Comparison of ENCODE assay signal across 8 mouse cellular contexts in the genomic region with DNA sequence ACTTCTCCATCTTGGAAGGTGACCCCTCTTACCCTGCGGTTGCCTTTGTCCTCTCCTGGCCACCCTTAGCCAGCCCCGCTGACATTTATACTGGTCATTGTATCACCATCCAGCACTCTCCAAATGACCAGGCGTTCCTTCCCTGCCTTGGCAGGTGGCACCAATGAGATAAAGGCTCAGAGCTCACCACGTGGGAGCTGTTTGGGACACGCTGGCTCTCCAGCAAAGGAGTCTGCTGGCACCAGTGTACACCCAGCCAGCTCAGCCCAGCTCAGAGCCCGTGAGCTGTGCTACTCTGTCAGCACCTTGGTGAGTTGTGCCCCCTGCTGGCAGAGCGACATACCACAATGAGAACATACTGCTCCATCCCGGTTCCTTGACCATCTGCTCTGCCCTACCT. TPM values are rescaled to one million over a fixed set of nuclear protein-coding genes. Genes with fewer than 3 reads are reported as not detected.
A peak's percentile ranks its signal among the peaks of the same experiment; 100 is the strongest.
DNase-seq lines count a peak whose midpoint lies in the region; ATAC-seq lines count a peak whose summit lies in the region.

A gene (minus strand): TSS at position 144 of the 400 bp plus-strand sequence.

- ATAC-seq in embryonic facial prominence, embryonic 11.5 days (replicated peaks; ENCODE audit: insufficient number of reproducible peaks, low FRiP score, low TSS enrichment, low read depth), result peak; percentile 58; the same call in 1 of the 2 replicates
- ATAC-seq in limb, embryonic 13.5 days (ENCODE audit: low FRiP score, low read depth), result peak; percentile 78; the same call in 1 of the 2 replicates
- ATAC-seq in midbrain, embryonic 16.5 days, result peak; percentile 67

- WGBS in embryonic facial prominence, embryonic 11.5 days, result 35% methylated on average over 8 of the region's 8 CpGs
- 37% methylated on average over 8 of the region's 8 CpGs for WGBS in limb, embryonic 13.5 days
- 36% methylated on average over 8 of the region's 8 CpGs for WGBS in midbrain, embryonic 16.5 days

- no peak within 1 kb of the TSS for H3K4me3 ChIP-seq in embryonic facial prominence, embryonic 11.5 days (ENCODE audit: low read depth, low read length)
- no peak within 1 kb of the TSS for H3K4me3 ChIP-seq in limb, embryonic 13.5 days
- H3K4me3 ChIP-seq in midbrain, embryonic 16.5 days (ENCODE audit: low read depth, low read length), result no peak within 1 kb of the TSS

- no peak within 1 kb of the TSS for H3K9ac ChIP-seq in embryonic facial prominence, embryonic 11.5 days (replicated peaks; ENCODE audit: low read length)
- H3K9ac ChIP-seq in limb, embryonic 13.5 days, result no peak within 1 kb of the TSS
- no peak within 1 kb of the TSS for H3K9ac ChIP-seq in midbrain, embryonic 16.5 days (ENCODE audit: low read depth, low read length)

- H3K27ac ChIP-seq in embryonic facial prominence, embryonic 11.5 days (replicated peaks; ENCODE audit: low read depth, low read length), result no peak within 1 kb of the TSS
- no peak within 1 kb of the TSS for H3K27ac ChIP-seq in limb, embryonic 13.5 days
- no peak within 1 kb of the TSS for H3K27ac ChIP-seq in midbrain, embryonic 16.5 days (ENCODE audit: low read length)

- no peaks in the 10 kb centered on the region for H3K4me1 ChIP-seq in embryonic facial prominence, embryonic 11.5 days (ENCODE audit: control insufficient read depth, insufficient read depth, low read length)
- H3K4me1 ChIP-seq in limb, embryonic 13.5 days, result 0 out of 2 replicates have a peak, but pooled peaks cover 6% of the 10 kb centered on the region
- no peaks in the 10 kb centered on the region for H3K4me1 ChIP-seq in midbrain, embryonic 16.5 days (ENCODE audit: control insufficient read depth, insufficient read depth, low read length)

- H3K36me3 ChIP-seq in embryonic facial prominence, embryonic 11.5 days (replicated peaks; ENCODE audit: control insufficient read depth, insufficient read depth, low read depth, low read length), result peaks cover 4% of the 10 kb centered on the region
- peaks cover 28% of the 10 kb centered on the region for H3K36me3 ChIP-seq in limb, embryonic 13.5 days
- peaks cover 16% of the 10 kb centered on the region for H3K36me3 ChIP-seq in midbrain, embryonic 16.5 days (ENCODE audit: control insufficient read depth, insufficient read depth, low read length)

- no peaks in the 10 kb centered on the region for H3K27me3 ChIP-seq in embryonic facial prominence, embryonic 11.5 days (ENCODE audit: control insufficient read depth, insufficient read depth, low read length)
- H3K27me3 ChIP-seq in limb, embryonic 13.5 days, result no peaks in the 10 kb centered on the region
- no peaks in the 10 kb centered on the region for H3K27me3 ChIP-seq in midbrain, embryonic 16.5 days (ENCODE audit: control insufficient read depth, insufficient read depth, low read depth, low read length)

- DNase-seq in 416B (ENCODE audit: low read depth), result peak; percentile 76
- DNase-seq in adrenal gland, postnatal 25 days, result peak; percentile 77
- peak; percentile 72 for DNase-seq in embryonic facial prominence, embryonic 11.5 days (ENCODE audit: low spot score)
- peak; percentile 79 to 88 for DNase-seq in heart, adult 18-20 months
- peak; percentile 37 to 72 for DNase-seq in kidney, adult 8-10 months
- DNase-seq in spleen, postnatal 14 days (ENCODE audit: low spot score in 2 of 2), result peak; percentile 63 to 69

- no peak within 1 kb of the TSS for H3K4me2 ChIP-seq in embryonic facial prominence, embryonic 11.5 days (ENCODE audit: low read depth, low read length)
- H3K4me2 ChIP-seq in limb, embryonic 13.5 days (replicated peaks), result no peak within 1 kb of the TSS
- H3K4me2 ChIP-seq in midbrain, embryonic 16.5 days (ENCODE audit: low read length), result no peak within 1 kb of the TSS

- H3K9me3 ChIP-seq in embryonic facial prominence, embryonic 11.5 days (replicated peaks; ENCODE audit: control insufficient read depth, low read length), result no peaks in the 10 kb centered on the region
- H3K9me3 ChIP-seq in limb, embryonic 13.5 days, result no peaks in the 10 kb centered on the region
- H3K9me3 ChIP-seq in midbrain, embryonic 16.5 days (replicated peaks; ENCODE audit: control insufficient read depth, low read length, poor library complexity, severe bottlenecking), result no peaks in the 10 kb centered on the region

RNA-seq across cellular contexts. Expression of the gene that starts here (rescaled TPM):
- total RNA-seq in adrenal gland, postnatal 25 days (2021), result 1.4 and 1.7 TPM in 2 replicates
- 0.46 and 1.1 TPM in 2 replicates for polyA plus RNA-seq in embryonic facial prominence, embryonic 11.5 days (2014; fragmentation: Nextera tagmentation; extraction: Ambion mirVana)
- total RNA-seq in heart, adult 18-20 months (2021), result 100 to 1,000 TPM; 577 to 637 TPM
- 1.0 and 1.4 TPM in 2 replicates for polyA plus RNA-seq in limb, embryonic 13.5 days (2015; fragmentation: Nextera tagmentation; extraction: Ambion mirVana)
- polyA plus RNA-seq in midbrain, embryonic 16.5 days (2015; fragmentation: Nextera tagmentation; extraction: Ambion mirVana), result 0.29 TPM in 1 of 2 replicates, not detected in the other

Comparison
In these comparisons a context has a peak if more than half of its experiments do, and no peak if none do; other contexts are left out.
1. RNA of the gene that starts here (total RNA-seq): 577 to 637 TPM in heart, adult 18-20 months; 1.4 to 1.7 TPM in adrenal gland, postnatal 25 days; every median in the first group is over 100 times any median in the second.
2. Peak in ATAC-seq in midbrain, embryonic 16.5 days; RNA of the gene not detected or under 1 TPM.
3. Peak in every context shown above with its lines, with median percentiles within 50 percentile points of each other: DNase-seq and ATAC-seq.